Mouse (Mus musculus) neural tube, embryonic 11.5 days (tissue): ENCODE results near the gene Clec11a. TPM values are rescaled to one million over a fixed set of nuclear protein-coding genes. Genes with fewer than 3 reads are reported as not detected.
"Not testable (repeated sequence)": the region's sequence is repeated elsewhere in the genome, so short reads cannot be mapped to it uniquely, and the experiment has no call there.

Source experiments
- ATAC-seq: fragments of 200-750 bp; cut with Nextera tagmentation; 2 replicates; pipeline ENCODE4 v1.8.0; 2017; ENCODE audit warnings: moderate number of reproducible peaks, mild to moderate bottlenecking, moderate TSS enrichment, moderate library complexity; ENCODE audit not compliant: insufficient read depth, low FRiP score, low TSS enrichment
- DNase-seq: peaks from one replicate; pipeline ENCODE4 v3.0.0-alpha.2; 2015; ENCODE audit warnings: low spot score
- H3K27ac ChIP-seq: fragments of 300-500 bp; sonication (generic); 2 replicates; pipeline ENCODE4 v1.5.1; 2014; ENCODE audit warnings: low read depth, mild to moderate bottlenecking, low read length
- H3K27me3 ChIP-seq: fragments of 300-500 bp; sonication (generic); 2 replicates; pipeline ENCODE4 v1.6.1; 2014; ENCODE audit warnings: mild to moderate bottlenecking, low read length, mixed read lengths; ENCODE audit not compliant: control insufficient read depth, insufficient read depth
- H3K36me3 ChIP-seq: fragments of 300-500 bp; sonication (generic); 2 replicates; pipeline ENCODE4 v1.6.1; 2014; ENCODE audit warnings: mild to moderate bottlenecking, low read length, moderate library complexity, mixed read lengths; ENCODE audit not compliant: control insufficient read depth, insufficient read depth
- H3K4me1 ChIP-seq: fragments of 300-500 bp; sonication (generic); 2 replicates; pipeline ENCODE4 v1.6.1; 2014; ENCODE audit warnings: low read length, mixed read lengths; ENCODE audit not compliant: control insufficient read depth, insufficient read depth
- H3K4me2 ChIP-seq: fragments of 300-500 bp; sonication (generic); 2 replicates; pipeline ENCODE4 v1.6.1; 2014; ENCODE audit warnings: low read depth, mild to moderate bottlenecking, moderate library complexity
- H3K4me3 ChIP-seq: fragments of 300-500 bp; sonication (generic); 2 replicates; pipeline ENCODE4 v1.5.1; 2014; ENCODE audit warnings: low read depth, low read length
- H3K9ac ChIP-seq: fragments of 300-500 bp; sonication (generic); 2 replicates; pipeline ENCODE4 v1.6.1; 2014; ENCODE audit warnings: mild to moderate bottlenecking, low read length
- H3K9me3 ChIP-seq: fragments of 300-500 bp; sonication (generic); 2 replicates; pipeline ENCODE4 v1.6.1; 2016; ENCODE audit warnings: low read length; ENCODE audit not compliant: control insufficient read depth
- WGBS: fragments of 180-500 bp; shearing (Covaris S2); extraction: QIAGEN DNeasy Blood & Tissue Kit; methylation state at CpG from one replicate; pipeline ENCODE4 v1.1.7; 2014; 5-methylcytosine and 5-hydroxymethylcytosine counted together
- polyA plus RNA-seq: library from polyadenylated mRNA; unstranded; fragments of >200 nt; fragmentation: Nextera tagmentation; extraction: Ambion mirVana; gene quantifications from 2 replicates; pipeline ENCODE4 v1.2.1, GENCODE M21; 2014

Clec11a gene
- polyA plus RNA-seq, 1 experiment from 2014 or later, result 2.4 TPM

DNA sequence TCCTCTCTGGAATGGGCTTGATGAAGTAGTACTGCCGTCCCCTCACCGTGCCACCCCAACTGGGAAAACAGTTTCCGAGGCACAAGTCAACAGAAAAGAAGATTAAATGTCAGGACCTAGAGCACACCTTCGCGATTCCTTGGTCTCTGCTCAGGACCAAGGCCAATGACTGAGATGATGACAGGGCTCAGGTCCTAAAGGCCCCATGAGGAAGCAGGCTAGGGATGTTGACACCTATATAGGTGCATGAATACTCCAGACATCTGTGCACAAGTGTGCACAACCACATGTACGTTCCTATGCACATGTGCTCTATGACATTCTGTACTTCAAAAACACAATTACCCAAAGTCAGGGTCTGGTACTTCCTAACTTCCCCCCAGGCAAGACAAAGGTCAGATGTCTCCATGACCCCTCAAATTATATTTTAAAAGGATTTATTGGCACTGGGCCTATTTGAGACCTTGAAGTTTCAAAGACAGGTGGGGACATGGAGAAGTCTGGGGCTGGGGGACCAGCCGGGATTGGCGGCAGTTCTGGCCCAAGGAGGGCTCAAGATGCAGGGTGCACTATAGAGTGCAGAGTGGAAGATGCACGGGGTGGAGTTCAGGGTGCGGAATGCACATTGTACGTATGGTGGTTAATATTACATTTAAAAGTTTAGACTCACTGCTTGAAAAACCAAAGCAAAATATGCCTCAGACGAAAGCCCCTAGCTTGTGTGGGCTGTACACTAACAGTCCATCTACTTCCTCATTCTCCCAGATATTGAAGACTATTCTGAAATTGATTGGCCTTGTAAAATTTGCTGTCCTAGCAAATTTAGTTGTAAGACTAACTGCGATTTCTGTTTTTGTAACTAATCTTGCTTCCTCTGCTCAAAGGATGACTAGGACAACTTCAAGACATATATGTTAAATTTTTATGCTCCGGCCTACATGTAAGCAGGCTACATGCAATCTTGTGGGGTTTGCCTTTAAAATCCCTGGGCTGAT lies 3.1 kb downstream of the Clec11a start:
- H3K9me3 ChIP-seq, result no peaks in the 10 kb centered on the region
- H3K4me1 ChIP-seq, result peaks cover 8% of the 10 kb centered on the region
- 86% methylated on average over 14 of the region's 14 CpGs for WGBS
- H3K4me3 ChIP-seq, result peak overlapping the region; percentile 75
- H3K27ac ChIP-seq, result peak overlapping the region; percentile 97; the same call in 1 of the 2 replicates
- no peaks in the 10 kb centered on the region for H3K36me3 ChIP-seq
- DNase-seq (no peak), ATAC-seq (no peak)
- peak overlapping the region; percentile 99 for H3K9ac ChIP-seq
- H3K27me3 ChIP-seq, result 0 out of 2 replicates have a peak, but pooled peaks cover 4% of the 10 kb centered on the region
- peak overlapping the region; percentile 54 for H3K4me2 ChIP-seq

DNA sequence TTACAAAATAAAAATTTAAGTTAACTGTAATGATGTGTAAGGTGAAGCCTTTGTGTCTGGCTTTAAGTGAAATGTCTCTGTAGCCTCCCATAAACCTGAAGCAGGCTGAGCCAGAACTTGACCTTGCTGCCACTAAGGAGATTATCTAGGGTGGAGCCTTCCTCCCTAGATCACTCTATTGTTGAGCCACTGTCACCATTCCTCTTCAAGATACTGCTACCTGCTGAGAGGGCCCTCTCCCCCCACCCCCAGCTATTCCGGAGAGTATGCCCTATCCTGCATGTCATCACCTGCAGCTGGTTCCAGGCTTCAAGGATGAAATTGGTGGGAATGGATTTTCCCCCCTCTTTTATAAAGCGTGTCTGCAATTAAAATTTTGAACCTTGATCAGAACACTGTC lies 9.2 kb downstream of the Clec11a start:
- not testable (repeated sequence) for H3K36me3 ChIP-seq, H3K4me3 ChIP-seq, H3K9me3 ChIP-seq, H3K4me1 ChIP-seq, ATAC-seq, H3K4me2 ChIP-seq, H3K27ac ChIP-seq, H3K27me3 ChIP-seq, DNase-seq, H3K9ac ChIP-seq
- WGBS, result 82% methylated on average over 2 of the region's 2 CpGs

GRCm38 (mm10) chr7:44291418-44291817 lies 15.3 kb downstream of the Clec11a start:
- Histone ChIP-seq H3K4me3 (no peak overlapping the region), H3K9me3 (no peaks in the 10 kb centered on the region), H3K36me3 (no peaks in the 10 kb centered on the region), H3K4me2 (no peak overlapping the region), H3K27ac (no peak overlapping the region), H3K27me3 (no peaks in the 10 kb centered on the region), H3K9ac (no peak overlapping the region), H3K4me1 (no peaks in the 10 kb centered on the region)
- DNase-seq (no peak), ATAC-seq (no peak)
- 54% methylated on average over 4 of the region's 4 CpGs for WGBS

- Histone ChIP-seq H3K9me3 (no peaks in the 10 kb centered on the region), H3K4me1 (no peaks in the 10 kb centered on the region), H3K4me3 (no peak overlapping the region), H3K4me2 (no peak overlapping the region), H3K36me3 (no peaks in the 10 kb centered on the region), H3K27ac (no peak overlapping the region), H3K27me3 (no peaks in the 10 kb centered on the region), H3K9ac (no peak overlapping the region)
- WGBS, result 82% methylated on average over 4 of the region's 4 CpGs
- DNase-seq, result no peak
- no peak for ATAC-seq
Observed at GRCm38 (mm10) chr7:44290986-44291385, 15.7 kb downstream of the Clec11a start.

GRCm38 (mm10) chr7:44287760-44288159 lies 18.9 kb downstream of the Clec11a start:
- Histone ChIP-seq H3K9me3 (no peaks in the 10 kb centered on the region), H3K4me3 (no peak overlapping the region), H3K36me3 (no peaks in the 10 kb centered on the region), H3K9ac (no peak overlapping the region), H3K27me3 (no peaks in the 10 kb centered on the region), H3K4me1 (no peaks in the 10 kb centered on the region), H3K4me2 (no peak overlapping the region), H3K27ac (no peak overlapping the region)
- DNase-seq, result no peak
- 79% methylated on average over 7 of the region's 7 CpGs for WGBS
- no peak for ATAC-seq

- Histone ChIP-seq H3K9me3 (no peaks in the 10 kb centered on the region), H3K27ac (no peak overlapping the region), H3K9ac (no peak overlapping the region), H3K4me3 (no peak overlapping the region), H3K27me3 (no peaks in the 10 kb centered on the region), H3K36me3 (no peaks in the 10 kb centered on the region), H3K4me1 (no peaks in the 10 kb centered on the region), H3K4me2 (no peak overlapping the region)
- ATAC-seq (no peak), DNase-seq (no peak)
- 77% methylated on average over 7 of the region's 7 CpGs for WGBS
Observed at GRCm38 (mm10) chr7:44281586-44281985, 25.1 kb downstream of the Clec11a start.

DNA sequence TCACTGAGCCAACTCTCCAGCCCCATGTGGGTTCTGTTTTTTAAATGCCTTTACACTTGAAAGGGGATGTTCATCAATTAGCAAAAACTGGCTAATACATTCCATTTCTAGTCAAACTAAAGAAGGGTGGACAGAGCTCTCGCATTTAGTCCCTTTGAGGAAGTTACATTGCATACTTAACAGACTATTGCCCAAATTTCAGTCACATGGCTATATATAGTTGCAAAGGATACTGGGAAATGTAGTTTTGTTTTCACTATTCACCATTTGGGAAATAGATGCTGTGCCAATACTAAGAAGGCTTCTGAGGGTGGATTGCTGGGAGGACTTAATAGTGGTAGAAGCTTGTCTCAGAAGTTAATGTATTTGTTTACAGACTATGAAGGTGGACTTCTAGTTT lies 25.7 kb downstream of the Clec11a start:
- WGBS, result 74% methylated on average over 1 of the region's 1 CpGs
- H3K27me3 ChIP-seq, result no peaks in the 10 kb centered on the region

DNA sequence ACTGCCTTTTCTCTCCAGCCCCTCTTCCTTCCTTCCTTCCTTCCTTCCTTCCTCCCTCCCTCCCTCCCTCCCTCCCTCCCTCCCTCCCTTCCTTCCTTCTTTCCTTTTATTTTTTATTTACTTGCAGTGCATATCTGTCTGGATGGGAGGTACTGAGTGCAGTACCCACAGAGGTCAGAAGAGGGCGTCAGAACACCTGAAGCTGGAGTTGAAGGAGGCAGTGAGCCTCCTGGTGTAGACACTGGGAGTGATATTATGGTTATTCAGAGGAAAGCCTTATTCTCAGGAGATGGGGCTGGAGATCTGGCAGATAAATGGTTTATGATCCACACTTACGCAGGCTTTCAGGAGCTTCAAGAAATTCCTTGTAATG lies 29.5 kb downstream of the Clec11a start:
- Histone ChIP-seq H3K27me3 (no peaks in the 10 kb centered on the region), H3K36me3 (no peaks in the 10 kb centered on the region), H3K9me3 (no peaks in the 10 kb centered on the region), H3K9ac (no peak overlapping the region), H3K4me1 (no peaks in the 10 kb centered on the region), H3K27ac (no peak overlapping the region), H3K4me3 (no peak overlapping the region), H3K4me2 (no peak overlapping the region)
- DNase-seq (no peak), ATAC-seq (no peak)
- 52% methylated on average over 2 of the region's 2 CpGs for WGBS

More for the DNA sequence above, 25.7 kb downstream of the Clec11a start:
- Histone ChIP-seq H3K9ac (no peak overlapping the region), H3K9me3 (no peaks in the 10 kb centered on the region), H3K27ac (no peak overlapping the region), H3K4me1 (no peaks in the 10 kb centered on the region), H3K4me2 (no peak overlapping the region), H3K4me3 (no peak overlapping the region), H3K36me3 (no peaks in the 10 kb centered on the region)
- ATAC-seq (no peak), DNase-seq (no peak)
